Mouse (Mus musculus) bone marrow macrophage, adult 2 months (primary cell): ENCODE results near the gene Gm10184.

ENCODE experiments used
- CTCF ChIP-seq: IDR thresholded peaks from 2 replicates; pipeline ENCODE4 v1.5.1; 2012; ENCODE audit warnings: low read depth, mild to moderate bottlenecking, low read length, moderate library complexity
- POLR2A ChIP-seq: IDR thresholded peaks from 2 replicates; pipeline ENCODE4 v1.6.1; 2012; ENCODE audit warnings: mild to moderate bottlenecking, low read depth, low read length, borderline replicate concordance

GRCm38 (mm10) chr17:89902767-89903166 is 7.5 kb downstream of the Gm10184 start:
- TF ChIP-seq POLR2A: no peak
- no peak for TF ChIP-seq CTCF
